Comparison of ENCODE assay signal across 30 mouse cellular contexts in the genomic region with DNA sequence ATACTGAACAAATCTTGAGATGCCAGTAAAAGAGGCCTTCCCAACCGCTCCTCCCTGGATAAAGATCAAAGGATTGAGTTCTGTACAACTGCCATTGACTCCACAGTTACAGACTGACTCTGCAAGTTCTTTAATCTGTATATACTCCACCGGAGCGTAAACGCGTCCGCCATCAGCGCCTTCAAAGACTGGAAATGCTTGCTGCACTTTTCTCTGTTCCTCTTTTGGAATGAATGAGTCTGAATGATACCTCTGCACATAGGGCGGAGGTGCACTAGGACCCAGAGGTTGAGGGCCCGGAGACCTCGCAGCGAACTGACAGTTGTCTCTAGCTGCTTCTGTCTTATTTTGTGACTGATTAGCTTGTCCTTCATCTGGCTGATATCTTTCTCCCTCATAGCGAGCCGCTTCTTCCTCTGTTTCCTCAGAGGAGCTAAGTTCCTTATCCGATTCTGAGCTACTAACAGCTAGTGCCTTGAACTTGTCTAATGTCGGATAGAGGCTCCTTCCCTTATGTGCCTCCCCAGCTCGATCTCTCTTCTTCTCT. TPM values are rescaled to one million over a fixed set of nuclear protein-coding genes. Genes with fewer than 3 reads are reported as not detected.
"Had no signal": no experiment of that assay in that cellular context is flagged by ENCODE, and none has a peak within 500 bp of the region (broad histone marks: within the 10 kb centered on the region; RNA-seq: fewer than 3 reads in every experiment).

No protein-coding gene starts in this region.

RNA-seq across cellular contexts. Expression of a gene that starts 48.7 kb away (rescaled TPM):
- total RNA-seq: common myeloid progenitor, adult 5-6 weeks; forebrain, postnatal 0 days; gastrocnemius, adult 2 months; gastrocnemius, adult 8-10 months; gastrocnemius, postnatal 10 days; gastrocnemius, postnatal 14 days; gastrocnemius, postnatal 25 days; gastrocnemius, postnatal 36 days; granulocyte monocyte progenitor cell, adult 5-6 weeks; heart, adult 18-20 months; heart, adult 2 months; heart, adult 8-10 months had no signal
- polyA plus RNA-seq: cortical plate, adult 2 months; embryonic facial prominence, embryonic 10.5 days; embryonic facial prominence, embryonic 11.5 days; embryonic facial prominence, embryonic 12.5 days; embryonic facial prominence, embryonic 13.5 days; embryonic facial prominence, embryonic 14.5 days; embryonic facial prominence, embryonic 15.5 days; erythroblast, embryonic 14.5 days; forebrain, embryonic 10.5 days; forebrain, embryonic 11.5 days; forebrain, embryonic 12.5 days; forebrain, embryonic 13.5 days; forebrain, embryonic 14.5 days; forebrain, embryonic 15.5 days; forebrain, embryonic 16.5 days; forebrain, postnatal 0 days; frontal cortex, adult 2 months; gonadal fat pad, adult 2 months; heart, adult 2 months; heart, embryonic 10.5 days had no signal
